6 mouse cellular contexts compared by ENCODE assay signal in genomic region chr2:29097955-29098354, GRCm38 (mm10). TPM values are rescaled to one million over a fixed set of nuclear protein-coding genes. Genes with fewer than 3 reads are reported as not detected.
"Had no signal": no experiment of that assay in that cellular context is flagged by ENCODE, and none has a peak within 500 bp of the region (broad histone marks: within the 10 kb centered on the region; RNA-seq: fewer than 3 reads in every experiment).

No protein-coding gene starts in this region.

RNA-seq across cellular contexts. Expression of gene Cfap77, which starts 43.1 kb away (rescaled TPM):
- total RNA-seq: liver, adult 2 months; megakaryocyte, adult 5-6 weeks had no signal
- polyA plus RNA-seq: limb, embryonic 11.5 days; liver, embryonic 15.5 days; macrophage; neural tube, embryonic 13.5 days had no signal
